Mouse (Mus musculus) ES-Bruce4 (cell line): ENCODE measurements around the gene Vezf1.

Experiments
- CTCF ChIP-seq: IDR thresholded peaks from one replicate; pipeline ENCODE4 v1.8.1; 2011; ENCODE audit warnings: low read depth, low read length
- EP300 ChIP-seq: IDR thresholded peaks from 2 replicates; pipeline ENCODE4 v1.6.1; 2011; ENCODE audit warnings: low read depth, low read length; ENCODE audit not compliant: insufficient read depth
- POLR2A ChIP-seq: IDR thresholded peaks from one replicate; pipeline ENCODE4 v1.8.1; 2011; ENCODE audit warnings: low read length; ENCODE audit not compliant: insufficient read depth

- TF ChIP-seq POLR2A (no peak), CTCF (no peak), EP300 (no peak)
Measured at GRCm38 (mm10) chr11:88067586-88068410, at the start of gene Vezf1.
